Mouse (Mus musculus): ENCODE data around the gene Lrrc27. TPM values are rescaled to one million over a fixed set of nuclear protein-coding genes. Genes with fewer than 3 reads are reported as not detected.

Lrrc27 gene
- total RNA-seq, 2 experiments from 2014 or later = 17.0 to 22.3 TPM

GRCm38 (mm10) chr7:139266431-139266830 lies 53.6 kb downstream of the Lrrc27 start:
- DNase-seq = no peak
- intact Hi-C loops (cut with DNase I) = no loop called here

- DNase-seq = no peak
- intact Hi-C loops (cut with DNase I) = no loop called here
Observed at GRCm38 (mm10) chr7:139266886-139267870, 54.4 kb downstream of the Lrrc27 start.

- DNase-seq = no peak
- intact Hi-C loops (cut with DNase I) = no loop called here
Observed at GRCm38 (mm10) chr7:139270738-139271137, 58.0 kb downstream of the Lrrc27 start.

DNA sequence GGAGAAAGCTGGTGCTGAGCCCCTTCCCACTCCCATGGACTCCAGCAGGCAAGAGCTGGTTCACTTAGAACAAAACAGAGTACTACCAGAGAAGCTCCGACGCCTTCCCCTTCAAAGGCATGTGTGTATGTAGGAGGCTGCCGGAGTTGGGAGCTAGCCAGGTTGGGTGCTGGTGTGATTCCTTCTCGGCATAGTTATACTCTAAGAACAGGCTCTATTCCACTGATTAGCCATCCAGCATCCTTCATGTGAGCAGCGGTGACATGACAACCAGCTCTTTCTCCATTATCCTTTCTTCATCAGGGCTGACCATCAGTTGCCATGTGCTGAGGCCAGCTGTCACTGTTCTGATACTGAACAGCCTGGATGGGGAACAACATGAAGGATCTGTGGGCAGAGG lies 59.1 kb downstream of the Lrrc27 start:
- intact Hi-C loops (cut with DNase I) = loop anchor here (2.0 kb wide), 1 partner anchor 23 kb away; the partner anchor contains the start of gene Pwwp2b
- no peak for DNase-seq

- DNase-seq = no peak
- intact Hi-C loops (cut with DNase I) = loop anchor here (2.0 kb wide), 1 partner anchor 24 kb away; the partner anchor contains the start of gene Pwwp2b
Observed at GRCm38 (mm10) chr7:139272639-139273396, 60.0 kb downstream of the Lrrc27 start.

GRCm38 (mm10) chr7:139273397-139273719 lies 60.6 kb downstream of the Lrrc27 start:
- peak; percentile 44 to 58 for DNase-seq
- intact Hi-C loops (cut with DNase I) = loop anchor here (2.0 kb wide), 1 partner anchor 25 kb away; the partner anchor contains the start of gene Pwwp2b

DNA sequence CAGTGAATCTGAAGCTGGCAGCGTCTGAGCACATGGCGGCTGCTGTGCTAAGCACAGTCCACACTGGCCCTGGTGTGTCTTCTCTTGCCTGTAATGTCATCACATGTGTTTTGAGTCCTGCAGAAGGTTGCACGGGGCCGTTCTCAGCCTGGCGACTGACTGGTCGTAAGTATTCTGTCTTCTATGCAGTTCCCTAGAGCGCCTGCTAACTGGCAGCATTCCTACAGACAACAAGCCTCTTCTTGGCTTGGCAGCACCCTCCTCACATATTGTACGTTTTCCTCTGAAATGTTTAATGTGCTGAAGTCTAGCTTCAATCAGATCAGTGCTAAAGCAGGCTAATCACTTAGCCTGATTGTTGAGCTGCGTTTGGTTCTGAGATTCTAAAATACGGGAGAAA lies 62.8 kb downstream of the Lrrc27 start:
- intact Hi-C loops (cut with DNase I) = no loop called here
- DNase-seq = no peak

- DNase-seq = no peak
- intact Hi-C loops (cut with DNase I) = loop anchor here (2.0 kb wide), 1 partner anchor 23 kb away; no protein-coding TSS in a partner anchor
Observed at GRCm38 (mm10) chr7:139276150-139276549, 63.4 kb downstream of the Lrrc27 start.

GRCm38 (mm10) chr7:139277536-139277935 lies 64.7 kb downstream of the Lrrc27 start:
- DNase-seq = no peak
- intact Hi-C loops (cut with DNase I) = loop anchor here (2.0 kb wide), 1 partner anchor 21 kb away; no protein-coding TSS in a partner anchor

DNA sequence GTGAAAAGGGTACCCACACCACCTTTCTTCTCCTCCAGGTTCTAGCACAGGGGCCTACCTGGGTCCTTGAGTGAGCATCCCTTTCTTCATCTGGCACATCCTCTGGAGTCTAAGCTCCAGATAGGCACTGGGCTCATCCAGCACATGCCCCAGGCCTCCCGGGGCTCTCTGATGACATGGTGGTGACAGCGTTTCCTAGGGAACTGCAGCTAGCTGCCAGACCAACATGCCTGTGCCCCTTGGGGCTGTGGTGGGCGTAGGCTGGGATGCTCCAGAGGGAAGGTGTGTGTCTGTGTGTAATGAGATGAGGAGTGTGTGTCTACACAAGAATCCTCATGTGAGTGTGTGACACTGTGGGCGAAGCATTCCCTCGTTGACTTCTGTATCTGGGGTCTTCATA lies 66.8 kb downstream of the Lrrc27 start:
- intact Hi-C loops (cut with DNase I) = no loop called here
- DNase-seq = no peak

- intact Hi-C loops (cut with DNase I) = no loop called here
- DNase-seq = no peak
Observed at GRCm38 (mm10) chr7:139280044-139280443, 67.3 kb downstream of the Lrrc27 start.

DNA sequence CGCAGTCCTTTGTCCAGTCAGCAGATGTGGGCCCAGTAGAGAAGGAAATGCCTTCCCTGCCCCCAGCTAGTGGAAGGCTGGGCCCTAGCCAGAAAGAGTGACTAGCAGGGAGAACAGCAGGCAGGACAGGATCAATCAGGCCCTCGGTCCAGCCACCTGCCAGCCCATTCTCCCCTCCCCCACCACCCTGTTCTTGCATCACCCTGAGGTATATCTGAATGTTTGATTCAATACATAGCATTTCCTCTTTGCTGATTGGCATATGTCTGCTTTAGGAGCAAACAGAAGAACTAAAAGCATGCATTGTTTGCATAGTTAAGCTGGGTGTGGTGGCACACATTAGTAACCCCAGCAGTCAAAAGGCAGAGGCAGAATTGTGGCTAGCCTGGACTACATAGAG lies 68.4 kb downstream of the Lrrc27 start:
- no peak for DNase-seq
- intact Hi-C loops (cut with DNase I) = no loop called here

- intact Hi-C loops (cut with DNase I) = no loop called here
- DNase-seq = no peak
Observed at GRCm38 (mm10) chr7:139282037-139282436, 69.2 kb downstream of the Lrrc27 start.

- DNase-seq = no peak
- intact Hi-C loops (cut with DNase I) = no loop called here
Observed at GRCm38 (mm10) chr7:139285295-139285943, 72.6 kb downstream of the Lrrc27 start.

DNA sequence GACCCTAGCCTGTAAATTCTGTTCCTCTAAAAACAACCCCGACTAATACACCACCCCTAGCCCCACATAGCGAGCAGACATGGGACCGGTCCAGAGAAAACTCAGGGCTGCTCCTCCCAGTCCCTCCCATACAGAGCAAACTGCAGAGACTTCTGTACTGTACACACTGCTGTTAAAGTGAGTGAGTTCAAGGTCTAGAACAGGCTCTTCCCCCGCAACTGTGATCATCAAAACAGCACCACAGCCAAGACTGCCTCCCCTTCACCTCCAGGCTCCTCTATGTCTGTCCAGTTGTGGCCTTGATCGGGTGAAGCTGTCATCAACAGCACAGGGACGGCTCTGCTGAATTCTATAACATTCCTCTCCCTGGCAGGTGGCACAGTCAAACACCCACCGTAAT lies 75.8 kb downstream of the Lrrc27 start:
- no peak for DNase-seq
- intact Hi-C loops (cut with DNase I) = no loop called here

Other genes starting within 250 kb of the Lrrc27 start
- 1 to 10 TPM; 5.0 to 6.4 TPM for gene Dpysl4, start 127.0 kb upstream of the Lrrc27 start, total RNA-seq (2021)
- under 1 TPM; 0.60 to 0.86 TPM for gene Stk32c, start 319 bp downstream of the Lrrc27 start, total RNA-seq (2021)
- 1 to 10 TPM; 9.5 to 9.7 TPM for gene Pwwp2b, start 35.5 kb downstream of the Lrrc27 start, total RNA-seq (2021)
- gene Inpp5a, start 176.1 kb downstream of the Lrrc27 start, total RNA-seq (2021) = 100 to 1,000 TPM; 273 to 286 TPM